Mouse (Mus musculus) olfactory bulb, adult 2 months (tissue): ENCODE measurements around the gene Gm12184.

Source experiments
- CTCF ChIP-seq: fragments of 200-500 bp; IDR thresholded peaks from 2 replicates; pipeline ENCODE4 v1.5.1; 2012; ENCODE audit warnings: low read depth, mild to moderate bottlenecking, low read length, moderate library complexity; ENCODE audit not compliant: insufficient read depth
- POLR2A ChIP-seq: fragments of 200-500 bp; IDR thresholded peaks from 2 replicates; pipeline ENCODE4 v1.6.1; 2012; ENCODE audit warnings: mild to moderate bottlenecking, low read depth, low read length, moderate library complexity; ENCODE audit not compliant: insufficient read depth

- TF ChIP-seq CTCF (no peak), POLR2A (no peak)
Observed at GRCm38 (mm10) chr11:48798308-48798707, 28.1 kb downstream of the Gm12184 start.
